Mouse (Mus musculus) kidney, postnatal 14 days (tissue): ENCODE data around the gene Pgf.

Source experiments
- DNase-seq: peaks from one replicate; pipeline ENCODE4 v3.0.0; 2022; ENCODE audit warnings: mixed read lengths

Gene Pgf

DNA sequence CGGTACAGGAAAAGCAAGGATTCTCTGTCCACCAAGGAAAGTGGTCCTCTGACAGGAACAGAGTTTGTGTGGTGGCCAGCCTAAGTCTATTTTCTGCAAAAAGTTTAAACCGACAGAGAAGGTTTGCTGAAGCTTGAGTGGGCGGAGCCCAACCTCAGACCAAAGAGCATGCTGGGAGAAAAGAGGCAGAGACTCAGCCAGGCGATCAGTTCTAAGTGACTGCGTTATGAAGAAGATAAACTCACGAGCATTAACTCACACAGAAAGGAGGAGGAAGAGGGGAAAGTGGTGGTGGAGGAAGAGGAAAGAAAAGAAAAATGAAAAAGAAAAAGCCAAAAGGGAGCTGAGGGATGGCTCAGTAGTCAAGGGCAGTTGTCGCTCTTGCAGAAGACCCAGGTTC, 12.7 kb upstream of the Pgf start:
- no peak for DNase-seq

- no peak for DNase-seq
Observed at GRCm38 (mm10) chr12:85186361-85186760, 8.8 kb upstream of the Pgf start.

GRCm38 (mm10) chr12:85185810-85186209, 8.2 kb upstream of the Pgf start:
- DNase-seq: no peak

DNA sequence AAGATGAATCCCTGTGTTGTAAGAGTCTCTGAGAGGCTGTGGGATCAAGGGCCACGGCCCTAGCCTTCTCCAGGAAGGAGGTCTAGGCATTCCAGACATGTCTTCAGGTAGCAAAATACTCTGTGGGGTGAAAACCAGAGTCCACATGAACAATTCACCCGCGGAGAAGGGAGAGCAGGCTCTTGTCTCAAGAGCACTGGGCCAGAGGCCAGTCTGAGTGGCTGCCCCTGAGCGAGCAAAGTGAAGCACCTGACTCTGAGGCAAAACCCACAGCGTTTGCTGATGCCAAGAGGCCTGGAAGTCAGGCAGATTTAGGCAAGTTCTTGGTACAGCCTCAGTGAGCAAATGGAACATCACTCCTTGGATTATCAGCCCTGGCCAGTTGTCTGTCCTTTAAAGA, 6.5 kb upstream of the Pgf start:
- no peak for DNase-seq

GRCm38 (mm10) chr12:85182898-85183297, 5.3 kb upstream of the Pgf start:
- no peak for DNase-seq

DNA sequence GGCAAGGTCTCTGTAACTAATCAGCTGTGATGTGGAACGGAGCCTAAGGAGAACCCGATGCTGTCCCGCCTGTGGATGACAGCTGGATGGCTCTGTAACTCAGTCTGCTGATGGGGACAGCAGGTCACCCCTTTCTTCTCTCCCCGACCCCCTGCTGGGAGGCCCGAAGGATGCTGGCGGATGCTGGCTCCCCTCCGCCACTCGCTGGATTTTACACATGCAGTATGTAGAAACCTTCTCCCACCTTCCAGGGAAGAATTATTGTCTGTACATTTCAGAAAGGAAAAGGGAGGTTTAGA, 4.7 kb upstream of the Pgf start:
- no peak for DNase-seq

DNA sequence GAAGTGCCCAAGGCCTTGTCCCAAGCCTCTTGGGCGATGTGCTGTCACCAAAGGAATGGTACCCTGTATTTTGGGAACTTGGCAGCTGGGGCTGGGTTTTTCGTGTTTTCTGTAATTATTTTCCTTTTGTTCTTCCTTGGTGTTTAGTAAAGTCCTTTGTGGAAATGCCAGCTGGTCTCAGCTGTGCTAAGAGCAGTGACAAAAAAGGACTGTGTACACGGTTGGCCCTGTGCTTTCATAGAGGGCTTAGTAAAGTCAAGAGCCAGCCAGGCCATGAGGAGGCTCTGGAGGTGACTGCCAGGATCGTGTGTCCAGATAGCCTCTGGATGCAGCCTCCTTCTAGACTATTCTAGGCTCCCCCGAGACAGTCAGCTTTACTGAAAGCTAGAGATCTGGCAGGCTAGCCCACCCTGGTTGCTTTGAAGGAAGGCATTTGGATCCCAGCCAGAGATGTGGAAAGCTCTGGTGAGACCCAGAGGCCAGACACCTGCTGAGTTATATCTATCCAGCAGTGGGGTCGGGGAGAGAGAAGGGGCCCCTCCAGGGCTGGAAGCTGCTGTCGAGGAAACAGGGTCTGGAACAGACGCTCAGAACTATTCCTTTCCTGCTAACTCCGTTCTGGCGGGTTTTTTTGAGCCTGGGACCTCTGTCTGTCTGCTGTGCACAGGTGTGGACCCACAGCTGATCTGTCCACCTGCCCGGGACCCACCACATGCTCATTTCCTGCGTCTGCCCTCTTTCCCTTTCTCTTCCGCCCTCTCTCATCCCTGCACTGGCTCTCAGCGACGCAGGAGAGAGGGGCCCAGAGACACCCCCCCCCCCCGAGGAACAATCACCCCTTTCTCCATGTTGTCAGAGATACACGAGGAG, 4.1 kb upstream of the Pgf start:
- no peak for DNase-seq

GRCm38 (mm10) chr12:85178294-85178693, 704 bp upstream of the Pgf start:
- no peak for DNase-seq

DNA sequence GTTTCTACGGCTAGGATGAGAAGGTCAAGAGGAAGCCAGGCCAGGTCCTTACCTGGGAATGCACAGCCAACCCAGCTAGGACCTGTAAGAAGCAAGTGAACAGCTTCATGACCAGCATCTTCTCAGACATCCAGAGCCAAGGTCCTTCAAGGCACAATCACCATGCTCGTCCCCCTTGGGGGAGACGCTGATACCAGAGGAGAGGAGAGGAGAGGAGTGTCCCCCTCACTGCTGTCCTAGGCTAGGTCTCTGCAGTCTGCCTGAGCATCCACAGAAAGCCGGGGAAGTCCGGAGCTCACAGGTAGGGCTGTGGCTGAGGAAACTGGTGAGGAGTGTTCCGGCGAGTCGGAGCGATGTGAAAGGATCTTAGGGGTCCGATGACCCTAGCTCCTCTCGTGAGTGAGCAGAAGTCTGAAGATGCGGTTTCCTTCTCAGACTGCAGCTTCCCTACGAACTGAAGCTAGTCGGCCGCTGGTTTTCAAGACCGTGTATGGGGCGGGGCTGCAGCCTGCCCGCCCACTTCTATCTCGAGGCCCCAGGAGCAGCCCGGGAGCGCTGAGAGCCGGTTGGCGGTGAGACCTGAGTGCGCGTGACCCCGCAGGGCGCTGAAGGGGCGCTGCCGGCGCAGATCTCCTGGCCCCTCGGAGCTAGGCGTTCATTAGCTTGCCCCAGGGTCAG, 605 bp downstream of the Pgf start:
- DNase-seq: peak; percentile 57

DNA sequence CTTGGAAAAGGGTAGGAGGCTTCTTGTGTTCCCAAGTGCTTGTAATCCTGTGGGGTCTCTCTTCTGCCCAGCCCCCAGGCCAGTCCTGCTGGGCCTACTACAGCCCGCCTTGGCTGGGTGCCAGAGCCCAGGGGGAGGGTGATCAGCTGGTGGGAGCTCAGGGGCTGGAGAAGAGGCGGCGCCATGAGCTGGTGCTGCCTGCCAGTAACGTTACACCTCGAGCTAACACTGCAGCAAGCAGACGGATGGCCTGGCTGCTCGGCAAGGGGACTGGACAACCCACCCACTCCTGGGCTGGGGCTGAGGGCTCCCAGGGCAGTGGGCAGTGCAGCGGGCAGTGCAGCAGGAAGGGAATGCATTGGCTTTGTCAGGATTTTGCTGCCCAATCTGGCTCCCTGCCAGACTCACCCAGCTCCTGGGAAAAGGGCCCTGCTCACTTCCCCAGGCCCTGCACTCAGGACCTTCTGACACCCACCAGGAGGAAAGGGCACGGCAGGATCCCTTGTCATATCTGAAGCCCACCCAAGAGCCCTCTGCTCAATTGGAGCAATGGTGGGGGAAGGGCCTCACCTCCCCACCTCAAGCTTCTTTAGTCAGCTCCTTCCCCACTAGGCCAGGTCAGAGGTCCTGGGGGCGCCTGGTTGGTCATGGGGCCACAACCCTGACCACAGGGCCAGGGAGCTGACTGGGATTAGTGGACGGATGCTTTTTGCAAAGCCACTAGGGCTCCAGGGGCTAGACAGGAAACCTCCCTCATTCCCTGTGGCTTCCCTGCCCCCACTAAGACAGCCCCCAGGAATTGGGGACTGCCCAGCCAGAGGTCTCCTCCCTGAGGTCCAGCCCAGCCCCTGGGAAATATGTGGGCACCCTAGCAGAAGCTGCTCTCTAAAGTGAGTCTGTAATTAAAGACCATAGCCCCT, 1.4 kb downstream of the Pgf start:
- DNase-seq: no peak

DNA sequence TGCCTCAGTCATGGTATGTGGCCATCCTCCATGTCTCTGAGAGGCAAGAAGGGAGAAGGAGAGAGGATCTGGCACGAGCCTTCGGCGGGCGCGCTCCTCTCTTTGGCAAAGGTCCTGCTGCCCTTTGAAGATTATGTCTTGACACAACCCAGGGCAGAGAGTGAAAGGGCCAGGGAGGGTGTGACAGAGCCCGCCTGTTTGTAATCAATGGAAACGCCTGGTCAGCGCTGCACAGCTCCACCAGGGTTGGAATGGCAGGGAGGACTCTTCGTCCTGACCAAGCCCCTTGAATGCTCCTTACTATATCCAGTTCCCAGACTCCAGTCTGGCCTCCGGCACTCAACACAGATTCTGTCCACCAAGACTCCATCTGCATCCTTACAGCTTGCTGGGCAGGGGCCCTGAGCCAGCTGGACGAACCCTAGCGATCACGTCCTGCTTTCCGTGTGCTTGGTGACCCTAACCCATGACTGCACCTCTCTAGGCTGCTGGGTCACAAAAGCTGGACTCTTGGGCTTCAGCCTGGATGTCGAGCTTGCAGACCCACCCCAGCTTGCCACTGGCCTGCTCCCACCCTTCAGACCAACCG, 2.4 kb downstream of the Pgf start:
- no peak for DNase-seq

GRCm38 (mm10) chr12:85174016-85174415, 3.6 kb downstream of the Pgf start:
- no peak for DNase-seq

- no peak for DNase-seq
Observed at GRCm38 (mm10) chr12:85170948-85171307, 6.7 kb downstream of the Pgf start.

DNA sequence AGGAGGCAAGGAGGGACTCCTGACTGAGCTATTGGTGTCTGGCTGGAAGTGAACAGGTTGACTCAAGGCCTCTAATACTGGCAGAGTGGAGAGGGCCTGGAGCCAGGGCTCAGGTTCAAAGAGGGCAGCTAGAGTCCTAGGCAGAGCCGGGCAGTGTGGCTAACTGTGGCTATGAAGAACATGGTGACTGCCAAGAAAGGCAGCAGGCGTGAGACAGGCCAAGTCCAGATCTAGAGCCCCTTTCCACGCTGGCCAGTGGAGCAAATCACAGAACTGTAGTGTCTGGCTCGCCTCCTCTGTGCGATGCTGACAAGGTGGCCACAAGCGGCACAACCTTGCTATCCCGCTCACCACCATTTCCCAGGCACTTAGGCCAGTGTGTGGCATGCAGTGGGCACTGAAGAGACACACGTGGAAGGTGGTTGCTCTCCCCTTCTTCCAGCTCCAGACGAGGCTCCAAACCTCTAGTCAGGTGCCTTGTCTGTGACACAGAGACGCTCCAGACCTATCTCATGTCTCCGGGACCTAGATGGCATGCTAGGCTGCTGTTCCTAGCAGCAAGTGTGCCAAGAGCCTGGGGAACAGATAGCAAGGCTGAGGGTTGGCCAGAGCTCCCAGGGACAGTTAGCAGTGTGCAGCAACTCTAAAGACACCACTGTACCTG, 7.2 kb downstream of the Pgf start:
- no peak for DNase-seq

GRCm38 (mm10) chr12:85169877-85170276, 7.7 kb downstream of the Pgf start:
- DNase-seq: no peak

GRCm38 (mm10) chr12:85169117-85169858, 8.3 kb downstream of the Pgf start:
- peak; percentile 85 for DNase-seq

DNA sequence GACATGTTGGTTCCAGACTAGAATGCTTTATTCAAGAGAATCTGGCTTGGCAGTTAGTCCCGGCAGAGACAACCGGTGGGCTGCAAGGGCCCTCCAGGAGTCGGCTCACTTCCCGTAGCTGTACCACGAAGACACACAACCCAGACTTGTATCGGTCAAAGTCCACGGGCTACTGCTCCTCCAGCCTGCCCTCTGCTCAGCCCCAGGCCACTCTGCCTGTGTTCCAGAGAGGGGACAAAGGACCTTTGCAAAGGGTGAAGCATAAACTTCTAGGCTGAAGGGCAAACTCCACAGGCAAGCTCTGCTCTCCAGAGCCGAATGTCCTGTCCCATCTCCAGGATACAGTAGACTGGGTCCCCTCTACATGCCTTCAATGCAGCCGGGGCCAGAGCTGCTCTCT, 11.0 kb downstream of the Pgf start:
- no peak for DNase-seq

GRCm38 (mm10) chr12:85164996-85165395, 12.6 kb downstream of the Pgf start:
- DNase-seq: no peak

DNA sequence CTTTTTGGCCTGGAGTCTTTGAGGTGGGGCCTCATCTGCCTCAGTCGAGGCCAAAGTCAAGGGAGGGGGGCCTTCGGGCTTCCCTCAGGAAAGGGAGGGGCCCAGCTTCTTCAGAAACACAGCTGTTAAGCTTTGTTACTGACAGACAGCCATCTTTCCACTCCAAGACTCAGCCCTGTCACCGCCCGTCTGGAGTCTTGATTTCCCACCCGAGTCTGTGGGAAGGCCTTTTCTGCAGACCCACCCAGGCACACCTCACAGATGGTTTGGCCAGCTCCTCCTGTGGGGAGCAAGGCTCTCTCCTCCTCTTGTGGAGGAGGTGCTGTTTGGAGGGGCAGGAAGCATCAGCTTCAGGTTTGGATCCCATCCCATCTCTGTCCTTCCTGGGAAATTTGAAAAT, 18.0 kb downstream of the Pgf start:
- no peak for DNase-seq

- DNase-seq: no peak
Observed at GRCm38 (mm10) chr12:85158801-85159200, 18.8 kb downstream of the Pgf start.

GRCm38 (mm10) chr12:85157797-85158460, 19.7 kb downstream of the Pgf start:
- DNase-seq: no peak
